Mouse (Mus musculus): Measurements from ENCODE around the gene Ryr2. TPM values are rescaled to one million over a fixed set of nuclear protein-coding genes. Genes with fewer than 3 reads are reported as not detected.
A peak's percentile ranks its signal among the peaks of the same experiment; 100 is the strongest.

Gene Ryr2
- polyA plus RNA-seq, 1 experiment, result not detected

DNA sequence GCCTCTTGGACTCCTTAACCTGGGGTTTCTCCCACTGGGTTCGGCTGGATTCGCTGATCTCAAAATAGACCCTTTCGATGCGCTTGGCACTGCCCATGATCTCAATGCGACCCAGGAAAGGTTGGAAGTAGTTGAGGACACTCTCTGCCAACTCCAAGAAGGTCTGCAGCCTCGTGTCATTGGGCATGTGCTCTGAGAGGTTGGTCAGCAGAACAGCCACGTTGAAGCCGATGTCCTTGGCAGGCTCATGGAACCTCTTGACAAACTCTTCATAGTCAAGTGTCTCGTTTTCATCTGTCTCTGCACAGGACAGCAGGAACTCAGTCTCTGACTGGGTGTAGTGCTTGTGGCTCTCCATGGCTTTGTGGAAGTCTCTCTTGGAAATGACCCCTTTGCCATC lies 511.3 kb downstream of the Ryr2 start:
- Histone ChIP-seq H3K4me3 (ENCODE audit: insufficient read depth, poor library complexity, severe bottlenecking) (no peak overlapping the region), H3K79me2 (ENCODE audit: control insufficient read depth, insufficient read depth) (no peaks in the 10 kb centered on the region), H3ac (ENCODE audit: control insufficient read depth, insufficient read length, low read depth) (no peak overlapping the region), H3K79me3 (ENCODE audit: low read depth) (no peaks in the 10 kb centered on the region), H3K36me3 (ENCODE audit: control insufficient read depth, insufficient read depth) (no peaks in the 10 kb centered on the region), H3K27me3 (ENCODE audit: control insufficient read depth, insufficient read depth, insufficient read length) (no peaks in the 10 kb centered on the region)
- TF ChIP-seq CTCF (IDR thresholded peaks at IDR 0.05; ENCODE audit: control insufficient read depth, insufficient read depth, insufficient read length), result no peak

GRCm38 (mm10) chr13:11585283-11585682 lies 521.5 kb downstream of the Ryr2 start:
- Histone ChIP-seq H3K36me3 (ENCODE audit: control insufficient read depth, insufficient read depth) (no peaks in the 10 kb centered on the region), H3K79me3 (ENCODE audit: low read depth) (no peaks in the 10 kb centered on the region), H3K79me2 (ENCODE audit: control insufficient read depth, insufficient read depth) (no peaks in the 10 kb centered on the region), H3ac (ENCODE audit: control insufficient read depth, insufficient read length, low read depth) (no peak overlapping the region), H3K27me3 (ENCODE audit: control insufficient read depth, insufficient read depth, insufficient read length) (no peaks in the 10 kb centered on the region), H3K4me3 (ENCODE audit: insufficient read depth, poor library complexity, severe bottlenecking) (no peak overlapping the region)
- TF ChIP-seq MYOG (IDR thresholded peaks at IDR 0.05; ENCODE audit: control insufficient read depth, extremely low read depth, insufficient read length) (no peak), CTCF (IDR thresholded peaks at IDR 0.05; ENCODE audit: control insufficient read depth, insufficient read depth, insufficient read length) (no peak), MYOD1 (IDR thresholded peaks at IDR 0.05; ENCODE audit: control insufficient read depth, insufficient read length, low read depth) (no peak), CEBPB (IDR thresholded peaks at IDR 0.05; ENCODE audit: low read depth) (no peak), USF1 (IDR thresholded peaks at IDR 0.05; ENCODE audit: low read depth) (no peak), FOSL1 (IDR thresholded peaks at IDR 0.05; ENCODE audit: insufficient read depth, low read length, poor library complexity, severe bottlenecking) (no peak), MAX (IDR thresholded peaks at IDR 0.05) (no peak)

DNA sequence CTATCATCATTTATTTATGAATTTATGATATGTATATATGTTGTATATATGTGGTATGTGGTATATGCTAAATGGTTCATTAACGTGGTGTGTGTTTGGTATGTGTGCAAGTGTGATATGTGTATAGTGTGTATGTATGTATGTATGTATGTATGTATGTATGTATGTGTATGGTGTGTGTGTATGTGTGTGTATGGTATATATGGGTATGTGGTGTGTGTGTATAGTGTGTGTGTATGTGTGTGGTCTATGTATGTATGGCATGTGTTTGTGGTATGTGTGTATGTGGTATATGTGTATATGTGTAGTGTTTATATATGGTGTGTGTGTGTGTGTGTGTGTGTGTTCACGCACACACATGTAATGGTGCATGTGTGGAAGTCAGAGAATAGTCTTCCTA lies 534.2 kb downstream of the Ryr2 start:
- Histone ChIP-seq H3ac (ENCODE audit: control insufficient read depth, insufficient read length, low read depth) (no peak overlapping the region), H3K79me3 (ENCODE audit: low read depth) (no peaks in the 10 kb centered on the region), H3K36me3 (ENCODE audit: control insufficient read depth, insufficient read depth) (no peaks in the 10 kb centered on the region), H3K27me3 (ENCODE audit: control insufficient read depth, insufficient read depth, insufficient read length) (no peaks in the 10 kb centered on the region), H3K4me3 (ENCODE audit: insufficient read depth, poor library complexity, severe bottlenecking) (no peak overlapping the region), H3K79me2 (ENCODE audit: control insufficient read depth, insufficient read depth) (no peaks in the 10 kb centered on the region)
- no peak for TF ChIP-seq MYOD1 (IDR thresholded peaks at IDR 0.05; ENCODE audit: control insufficient read depth, insufficient read length, low read depth)
- no peak for TF ChIP-seq MYOG (IDR thresholded peaks at IDR 0.05; ENCODE audit: control insufficient read depth, extremely low read depth, insufficient read length)
- no peak for TF ChIP-seq FOSL1 (IDR thresholded peaks at IDR 0.05; ENCODE audit: insufficient read depth, low read length, poor library complexity, severe bottlenecking)
- no peak for TF ChIP-seq CTCF (IDR thresholded peaks at IDR 0.05; ENCODE audit: control insufficient read depth, insufficient read depth, insufficient read length)
- no peak for TF ChIP-seq MAX (IDR thresholded peaks at IDR 0.05)

DNA sequence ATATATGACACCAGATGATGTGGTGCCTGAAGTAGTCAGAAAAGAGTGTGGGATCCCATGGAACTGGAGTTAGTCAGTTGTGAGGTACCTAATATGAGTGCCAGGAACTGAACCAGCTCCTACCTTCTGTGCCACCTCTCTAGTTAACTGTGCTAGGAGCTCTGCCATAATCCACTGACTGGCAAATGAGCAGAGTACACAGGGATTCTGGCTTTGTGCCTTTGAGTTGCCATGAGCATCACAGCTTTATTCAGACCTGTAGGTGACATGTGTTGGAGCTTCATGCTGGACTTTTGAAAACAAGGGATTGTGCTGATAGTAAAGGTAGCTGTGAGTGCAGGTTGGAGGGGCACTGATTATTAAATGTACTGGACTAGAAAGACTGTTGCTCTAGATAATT lies 539.4 kb downstream of the Ryr2 start:
- Histone ChIP-seq H3K4me3 (ENCODE audit: insufficient read depth, poor library complexity, severe bottlenecking) (no peak overlapping the region), H3ac (ENCODE audit: control insufficient read depth, insufficient read length, low read depth) (no peak overlapping the region), H3K79me3 (ENCODE audit: low read depth) (no peaks in the 10 kb centered on the region), H3K36me3 (ENCODE audit: control insufficient read depth, insufficient read depth) (no peaks in the 10 kb centered on the region), H3K27me3 (ENCODE audit: control insufficient read depth, insufficient read depth, insufficient read length) (no peaks in the 10 kb centered on the region), H3K79me2 (ENCODE audit: control insufficient read depth, insufficient read depth) (no peaks in the 10 kb centered on the region)
- TF ChIP-seq CEBPB (IDR thresholded peaks at IDR 0.05; ENCODE audit: low read depth) (no peak), MYOG (IDR thresholded peaks at IDR 0.05; ENCODE audit: control insufficient read depth, extremely low read depth, insufficient read length) (no peak), MAX (IDR thresholded peaks at IDR 0.05) (no peak), FOSL1 (IDR thresholded peaks at IDR 0.05; ENCODE audit: insufficient read depth, low read length, poor library complexity, severe bottlenecking) (no peak), USF1 (IDR thresholded peaks at IDR 0.05; ENCODE audit: low read depth) (no peak), CTCF (IDR thresholded peaks at IDR 0.05; ENCODE audit: control insufficient read depth, insufficient read depth, insufficient read length) (no peak), MYOD1 (IDR thresholded peaks at IDR 0.05; ENCODE audit: control insufficient read depth, insufficient read length, low read depth) (no peak)

DNA sequence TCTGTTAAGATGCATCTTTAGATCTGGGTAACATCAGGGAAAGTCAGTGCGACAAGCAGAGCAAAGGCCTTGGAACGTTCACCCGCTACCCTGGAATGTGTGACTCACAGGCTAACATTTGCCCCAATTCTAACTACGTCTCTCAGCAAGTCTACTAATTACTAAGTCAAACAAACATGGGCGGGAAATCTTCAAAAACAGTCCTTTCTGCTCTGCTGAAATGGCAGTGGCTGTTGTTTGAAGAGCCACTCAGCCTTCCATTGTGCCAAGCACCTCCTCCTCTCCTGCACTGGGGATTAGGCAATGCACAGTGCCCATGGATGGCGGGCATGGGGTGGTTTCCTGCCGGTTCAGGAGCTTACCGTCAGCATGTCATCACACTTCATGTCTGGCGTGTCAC lies 540.3 kb downstream of the Ryr2 start:
- TF ChIP-seq CEBPB (IDR thresholded peaks at IDR 0.05; ENCODE audit: low read depth) (peak; percentile 60), USF1 (IDR thresholded peaks at IDR 0.05; ENCODE audit: low read depth) (no peak)
- Histone ChIP-seq H3ac (ENCODE audit: control insufficient read depth, insufficient read length, low read depth) (no peak overlapping the region), H3K36me3 (ENCODE audit: control insufficient read depth, insufficient read depth) (no peaks in the 10 kb centered on the region), H3K79me2 (ENCODE audit: control insufficient read depth, insufficient read depth) (no peaks in the 10 kb centered on the region), H3K79me3 (ENCODE audit: low read depth) (no peaks in the 10 kb centered on the region), H3K27me3 (ENCODE audit: control insufficient read depth, insufficient read depth, insufficient read length) (no peaks in the 10 kb centered on the region), H3K4me3 (ENCODE audit: insufficient read depth, poor library complexity, severe bottlenecking) (no peak overlapping the region)

DNA sequence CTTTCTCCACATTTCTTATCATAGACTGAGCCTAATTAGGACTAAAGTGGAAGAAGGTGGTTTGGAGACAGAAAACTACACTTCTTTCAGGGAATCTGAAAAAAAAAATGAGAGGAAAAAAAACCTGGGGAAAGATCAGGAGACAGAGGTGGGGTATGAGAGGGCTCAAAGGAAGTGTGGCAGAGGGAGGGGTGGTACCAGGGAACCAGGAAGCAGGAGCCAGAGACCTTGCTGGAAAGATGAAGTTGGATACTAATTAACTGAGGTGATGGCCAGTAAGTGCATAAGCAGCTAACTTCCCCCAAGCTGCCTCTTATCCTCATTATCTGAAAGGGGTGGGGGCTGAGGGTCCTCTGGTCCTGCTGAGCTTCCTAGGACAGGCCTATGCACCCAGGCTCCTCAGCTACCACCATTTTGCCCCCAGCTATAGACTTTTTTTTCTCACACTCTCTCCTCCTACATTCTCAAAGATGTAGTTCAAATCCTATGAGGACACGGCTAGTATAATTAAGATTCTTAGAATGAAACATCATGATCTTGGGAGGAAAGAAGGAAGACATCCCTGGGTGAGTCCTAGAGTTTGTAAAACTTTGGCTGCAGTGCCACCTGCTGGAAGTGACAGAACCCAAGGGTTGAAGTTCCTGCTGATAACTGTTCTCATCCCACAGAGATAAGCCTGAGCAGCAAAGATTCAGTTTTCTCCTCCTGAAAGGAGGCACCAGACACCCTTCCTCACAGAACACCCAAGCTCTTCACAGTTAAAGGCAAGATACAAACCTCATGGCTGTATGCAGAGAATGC lies 543.3 kb downstream of the Ryr2 start:
- no peak for TF ChIP-seq MYOG (IDR thresholded peaks at IDR 0.05; ENCODE audit: control insufficient read depth, extremely low read depth, insufficient read length)
- TF ChIP-seq CTCF (IDR thresholded peaks at IDR 0.05; ENCODE audit: control insufficient read depth, insufficient read depth, insufficient read length), result peak; percentile 7
- no peak for TF ChIP-seq MYOD1 (IDR thresholded peaks at IDR 0.05; ENCODE audit: control insufficient read depth, insufficient read length, low read depth)
- no peak for TF ChIP-seq USF1 (IDR thresholded peaks at IDR 0.05; ENCODE audit: low read depth)
- TF ChIP-seq FOSL1 (IDR thresholded peaks at IDR 0.05; ENCODE audit: insufficient read depth, low read length, poor library complexity, severe bottlenecking), result no peak

More for the DNA sequence above, 543.3 kb downstream of the Ryr2 start:
- Histone ChIP-seq H3K27me3 (ENCODE audit: control insufficient read depth, insufficient read depth, insufficient read length) (no peaks in the 10 kb centered on the region), H3K79me3 (ENCODE audit: low read depth) (no peaks in the 10 kb centered on the region), H3ac (ENCODE audit: control insufficient read depth, insufficient read length, low read depth) (no peak overlapping the region), H3K36me3 (ENCODE audit: control insufficient read depth, insufficient read depth) (no peaks in the 10 kb centered on the region), H3K4me3 (ENCODE audit: insufficient read depth, poor library complexity, severe bottlenecking) (no peak overlapping the region), H3K79me2 (ENCODE audit: control insufficient read depth, insufficient read depth) (no peaks in the 10 kb centered on the region)
